Mouse (Mus musculus): ENCODE measurements around the gene Nfe2l3. TPM values are rescaled to one million over a fixed set of nuclear protein-coding genes. Genes with fewer than 3 reads are reported as not detected.

Nfe2l3 gene
- total RNA-seq (2023) = not detected in 4 replicates

GRCm38 (mm10) chr6:51432535-51433397 is at the start of gene Nfe2l3:
Gene Nfe2l3 (plus strand): TSS chr6:51432670.

GRCm38 (mm10) chr6:51469715-51470310 is 37.3 kb downstream of the Nfe2l3 start, which contains the start of gene Hnrnpa2b1:
Gene Hnrnpa2b1 (minus strand): TSS chr6:51469894.

GRCm38 (mm10) chr6:51470311-51471178 is 38.1 kb downstream of the Nfe2l3 start, which contains the start of gene Cbx3:
Gene Cbx3 (plus strand): TSS chr6:51470360.

Other genes with a start within 250 kb of the Nfe2l3 start
- 953 to 993 TPM (median 967 TPM) in 4 replicates for gene Hnrnpa2b1, start 37.2 kb downstream of the Nfe2l3 start, total RNA-seq (2023)
- gene Cbx3, start 37.7 kb downstream of the Nfe2l3 start, total RNA-seq (2023) = 67.0 to 83.3 TPM (median 73.3 TPM) in 4 replicates
- gene Snx10, start 91.2 kb downstream of the Nfe2l3 start, total RNA-seq (2023) = 10.1 to 13.5 TPM (median 10.5 TPM) in 4 replicates